Mouse (Mus musculus) R1 (cell line): Measurements from ENCODE around the gene Jmjd6.
"Not testable (repeated sequence)": the region's sequence is repeated elsewhere in the genome, so short reads cannot be mapped to it uniquely, and the experiment has no call there.

Source experiments
- DNase-seq: peaks from one replicate; pipeline ENCODE4 v3.0.0-alpha.2; 2018; ENCODE audit warnings: low read depth, low spot score

Jmjd6 gene

DNA sequence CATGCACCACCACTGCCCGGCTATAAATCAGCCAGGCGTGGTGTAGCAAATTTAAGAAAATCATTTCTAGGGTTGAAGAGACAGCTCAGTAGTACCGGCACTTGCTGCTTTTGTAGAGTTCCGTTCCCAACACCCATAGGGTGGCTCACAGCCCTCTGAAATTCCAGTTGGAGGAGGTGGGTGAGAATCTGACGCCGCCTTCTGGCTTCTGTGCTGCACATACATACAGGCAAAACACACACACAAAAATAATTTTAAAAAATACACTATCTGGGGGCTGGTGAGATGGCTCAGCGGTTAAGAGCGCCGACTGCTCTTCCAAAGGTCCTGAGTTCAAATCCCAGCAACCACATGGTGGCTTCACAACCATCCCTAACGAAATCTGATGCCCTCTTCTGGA lies 19.4 kb downstream of the Jmjd6 start:
- DNase-seq: not testable (repeated sequence)

DNA sequence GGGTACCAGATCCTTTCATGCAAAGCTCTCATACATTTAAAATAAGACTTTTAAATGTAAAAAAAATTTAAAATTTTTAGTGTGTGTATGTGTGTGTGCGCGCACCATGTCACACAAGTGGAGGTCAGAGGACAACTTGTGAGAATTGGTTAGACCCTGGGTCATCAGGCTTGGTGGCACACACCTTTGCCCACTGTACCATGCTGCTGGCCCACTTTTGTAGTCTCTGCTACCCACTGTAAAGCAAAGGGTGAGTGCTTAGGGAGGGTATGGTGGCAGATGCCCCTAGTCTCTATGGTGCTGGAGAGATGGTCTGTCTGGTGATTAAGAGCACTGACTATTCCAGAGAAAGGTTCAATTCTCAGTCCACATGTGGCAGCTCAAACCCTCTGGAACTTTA lies 20.0 kb downstream of the Jmjd6 start:
- no peak for DNase-seq

DNA sequence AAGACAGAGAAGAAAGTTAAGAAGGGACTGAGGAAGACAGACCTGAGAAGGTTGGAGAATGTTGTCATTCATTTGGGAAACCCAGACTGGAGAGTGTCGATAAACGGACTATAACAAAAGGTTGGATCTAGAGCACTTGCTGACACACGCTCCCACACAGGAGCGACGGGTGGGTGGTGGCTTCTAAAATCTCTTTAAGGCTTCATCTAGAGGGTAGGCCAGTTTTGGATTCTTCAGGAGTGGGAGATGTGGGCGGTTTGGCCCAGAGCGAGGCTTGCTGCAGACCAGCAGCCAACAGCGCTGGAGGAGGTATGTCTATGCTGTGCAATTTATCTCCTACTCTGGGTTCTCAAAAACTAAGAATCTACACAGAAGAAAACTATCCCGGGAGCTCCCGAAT lies 20.6 kb downstream of the Jmjd6 start:
- DNase-seq: no peak

DNA sequence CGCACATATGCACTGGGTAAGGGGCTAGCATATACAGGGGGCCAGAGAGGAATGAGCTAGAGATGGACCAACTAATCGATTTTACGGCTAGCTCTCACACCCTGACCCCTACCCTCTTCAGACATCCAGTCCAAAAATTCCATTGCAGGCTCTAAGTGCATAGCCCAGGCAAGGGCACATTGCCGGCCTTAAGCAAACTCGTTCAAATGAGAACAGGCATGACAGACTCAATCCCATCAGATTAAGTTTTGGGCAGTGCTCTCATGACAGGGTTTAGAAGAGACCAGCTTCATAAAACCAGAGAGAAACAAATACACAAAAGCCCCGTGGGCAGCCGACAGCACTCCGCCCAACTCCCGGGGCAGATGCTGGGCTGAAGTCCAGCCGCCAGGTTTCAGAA lies 21.0 kb downstream of the Jmjd6 start:
- DNase-seq: no peak

DNA sequence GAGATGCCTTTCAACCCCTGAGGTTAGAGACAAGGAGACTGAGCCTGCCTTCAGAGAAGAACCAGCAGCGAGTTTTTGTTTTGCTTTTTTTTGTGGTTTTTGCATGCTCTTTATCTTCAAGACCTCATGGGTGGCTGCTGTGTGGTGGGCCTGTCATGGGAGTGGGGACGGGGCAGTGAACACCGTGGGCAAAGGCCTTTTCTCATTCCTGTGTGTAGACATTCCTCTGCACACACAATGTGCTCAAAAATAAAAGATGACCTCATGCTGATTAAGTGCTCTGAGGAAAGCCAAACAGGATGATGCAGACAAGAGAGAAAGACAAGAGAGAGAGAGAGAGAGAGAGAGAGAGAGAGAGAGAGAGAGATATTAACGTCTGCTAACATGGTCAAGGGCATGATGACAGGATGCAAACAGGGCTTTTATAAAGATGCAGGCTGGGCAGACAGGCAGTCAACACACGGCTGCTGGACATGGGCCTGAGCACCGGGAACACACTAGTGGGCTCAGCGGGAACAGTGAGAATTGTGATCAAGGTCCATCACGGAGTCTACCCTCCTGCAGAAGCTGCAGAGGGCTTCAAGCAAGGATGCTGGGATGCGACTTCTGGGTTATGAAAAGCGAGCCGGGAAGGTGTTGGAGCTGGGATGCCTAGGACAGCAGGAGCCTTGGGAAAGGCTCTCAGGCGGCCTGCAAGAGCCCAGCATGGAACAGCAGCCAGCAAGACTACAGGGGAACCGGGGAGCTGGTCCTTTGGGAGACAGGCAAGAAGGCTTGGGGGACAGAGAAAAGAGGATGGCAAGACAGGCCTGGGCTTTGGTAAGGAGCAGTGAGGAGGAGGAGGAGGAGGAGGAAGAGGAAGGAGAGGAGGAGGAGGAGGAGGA lies 21.9 kb downstream of the Jmjd6 start:
- DNase-seq: no peak

DNA sequence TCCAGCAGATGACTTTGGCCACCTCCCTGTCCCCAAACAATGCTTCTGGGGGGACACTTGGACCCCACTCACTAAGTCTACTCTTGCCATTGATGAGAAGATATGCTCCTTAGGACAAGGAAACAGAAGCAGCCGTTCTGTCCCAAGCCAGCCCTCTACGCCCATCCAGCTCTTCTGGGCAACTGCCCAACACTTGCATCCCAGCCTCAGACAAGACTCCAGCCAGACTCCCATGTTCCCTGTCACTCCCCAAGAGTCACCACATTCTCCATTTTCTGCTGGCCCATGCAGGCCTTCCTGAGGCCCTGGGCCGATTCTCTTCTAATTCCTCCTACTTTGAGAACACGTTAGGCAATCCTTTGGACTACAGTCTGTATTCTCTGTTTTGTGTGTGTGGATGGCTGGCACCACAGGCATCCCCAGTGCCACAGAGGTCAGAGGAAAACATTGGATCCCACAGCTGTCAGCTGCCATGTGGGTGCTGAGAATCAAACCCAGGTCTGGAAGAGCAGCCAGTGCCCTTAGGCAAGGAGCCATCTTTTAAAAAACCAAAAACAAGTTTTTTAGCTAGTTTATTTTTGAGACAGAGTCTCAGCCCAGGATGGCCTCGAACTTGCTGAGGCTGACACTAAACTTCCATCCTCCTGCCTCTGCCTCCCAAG lies 23.2 kb downstream of the Jmjd6 start:
- no peak for DNase-seq

DNA sequence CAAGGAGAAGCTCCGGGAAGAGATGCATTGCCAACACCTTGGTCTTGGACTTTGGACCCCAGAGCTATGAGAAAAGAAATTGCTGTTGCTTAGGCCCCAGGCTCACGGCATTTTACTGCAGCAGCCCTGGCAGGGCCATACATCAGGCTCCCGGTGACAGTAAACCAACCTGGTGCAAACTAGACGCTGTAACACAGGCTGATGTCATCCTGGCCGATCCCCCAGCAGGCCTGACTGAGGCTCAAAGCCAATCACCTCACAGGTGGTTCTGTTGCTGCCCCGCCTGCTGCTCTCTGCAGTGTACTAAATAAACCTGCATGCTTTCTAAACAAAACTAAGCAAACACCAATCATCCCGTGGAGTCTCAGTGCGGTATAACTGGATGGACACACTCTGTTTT lies 24.5 kb downstream of the Jmjd6 start:
- no peak for DNase-seq

DNA sequence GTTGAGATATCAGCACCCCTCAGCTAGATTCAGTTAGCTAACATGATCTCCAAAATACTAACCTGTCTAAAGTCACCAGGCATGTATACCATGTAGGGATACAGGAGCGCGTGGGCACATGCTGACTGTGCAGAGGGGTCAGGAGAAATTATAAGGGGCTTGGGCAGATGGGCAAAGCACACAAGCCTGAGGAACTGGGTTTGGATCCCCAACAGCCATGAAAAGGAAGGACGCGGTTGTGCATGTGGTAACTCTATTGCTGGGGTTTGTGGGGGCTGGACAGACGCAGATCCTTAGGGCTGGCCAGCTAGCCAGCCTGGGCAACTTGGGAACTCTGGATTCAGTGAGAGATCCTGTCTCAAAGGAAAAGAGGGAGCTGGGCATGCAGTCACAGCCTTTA lies 25.7 kb downstream of the Jmjd6 start:
- DNase-seq: no peak

DNA sequence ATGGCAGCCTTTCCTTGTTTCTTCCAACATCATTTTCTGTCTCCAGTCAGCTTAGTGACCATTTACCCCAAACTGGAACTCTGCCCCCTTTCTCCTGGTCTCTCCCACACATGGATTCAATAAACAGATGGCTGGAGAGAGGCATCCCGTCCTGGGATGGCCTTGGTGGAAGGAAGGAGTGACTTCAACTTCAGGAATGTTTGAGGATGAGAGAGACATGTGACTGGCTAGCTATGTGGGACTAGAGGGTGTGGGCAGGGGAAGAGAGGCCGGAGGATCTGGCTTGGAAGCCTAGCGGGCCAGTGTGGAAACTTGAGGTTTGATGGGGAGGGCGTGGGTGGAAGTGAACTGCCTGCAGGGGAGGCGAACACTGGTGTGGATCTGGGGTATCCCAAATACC lies 26.5 kb downstream of the Jmjd6 start:
- no peak for DNase-seq

DNA sequence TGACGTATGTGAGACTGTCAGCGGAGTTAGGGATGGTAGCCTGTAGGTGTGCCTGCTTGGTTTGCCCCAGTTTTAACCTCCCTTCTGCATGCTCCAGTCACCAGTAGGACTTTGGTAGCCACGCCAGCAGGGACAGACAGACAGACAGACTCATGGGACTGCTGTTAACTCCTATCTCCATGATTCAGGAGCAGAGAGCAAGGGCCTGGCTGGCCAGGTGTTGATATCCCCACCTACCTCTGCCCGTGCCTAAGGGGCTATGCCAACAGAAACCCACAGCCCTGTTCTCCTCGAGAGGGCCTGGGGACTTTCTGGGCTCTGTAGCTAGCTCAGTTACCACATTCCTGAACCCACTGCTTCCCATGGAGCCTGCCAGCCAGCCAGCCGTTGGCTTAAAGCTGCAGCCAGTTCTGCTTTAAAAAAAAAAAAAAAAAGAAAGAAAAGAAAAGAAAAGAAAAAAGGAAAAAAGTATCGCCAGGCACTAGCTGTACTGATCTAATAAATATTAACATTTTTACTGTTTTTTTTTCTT lies 28.3 kb downstream of the Jmjd6 start:
- DNase-seq: no peak

DNA sequence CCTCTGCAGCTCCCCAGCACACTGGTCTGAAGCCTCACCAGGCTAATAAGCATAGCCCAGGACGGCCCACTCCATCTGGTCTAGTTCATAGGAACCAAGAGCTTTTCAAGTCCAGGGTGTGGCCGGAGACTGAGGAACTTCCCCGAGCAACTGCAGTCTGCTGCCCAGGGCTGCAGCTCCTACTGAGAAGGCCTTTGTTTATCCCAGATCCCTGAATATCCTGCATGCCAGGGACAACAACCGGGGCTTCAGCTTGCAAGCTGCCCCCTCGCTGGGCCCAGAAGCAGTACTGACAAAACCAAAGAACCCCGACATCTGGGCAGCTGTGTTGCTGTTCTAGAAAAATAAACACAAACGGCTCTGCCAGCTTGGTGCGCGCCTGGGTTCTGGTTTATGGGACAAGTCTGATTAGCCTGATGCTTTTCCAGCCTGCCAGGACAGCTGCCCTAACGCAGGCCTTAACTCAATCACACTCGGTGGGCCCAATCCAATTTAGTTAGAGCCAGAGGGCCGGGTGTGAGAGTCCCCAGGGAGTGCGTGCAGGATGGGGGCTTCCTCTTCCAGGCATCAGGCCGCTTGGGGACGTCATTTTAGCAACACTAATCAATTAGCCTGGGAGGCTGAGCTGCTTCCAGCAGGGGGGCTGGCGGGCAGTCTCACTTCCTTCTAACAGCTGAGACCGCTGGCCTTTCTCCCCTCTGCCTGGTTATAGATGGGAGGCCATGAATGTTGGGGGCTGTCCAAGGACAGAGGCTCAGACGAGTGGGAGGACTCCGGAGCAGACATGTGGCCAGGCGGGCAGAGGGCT lies 29.0 kb downstream of the Jmjd6 start:
- DNase-seq: no peak

DNA sequence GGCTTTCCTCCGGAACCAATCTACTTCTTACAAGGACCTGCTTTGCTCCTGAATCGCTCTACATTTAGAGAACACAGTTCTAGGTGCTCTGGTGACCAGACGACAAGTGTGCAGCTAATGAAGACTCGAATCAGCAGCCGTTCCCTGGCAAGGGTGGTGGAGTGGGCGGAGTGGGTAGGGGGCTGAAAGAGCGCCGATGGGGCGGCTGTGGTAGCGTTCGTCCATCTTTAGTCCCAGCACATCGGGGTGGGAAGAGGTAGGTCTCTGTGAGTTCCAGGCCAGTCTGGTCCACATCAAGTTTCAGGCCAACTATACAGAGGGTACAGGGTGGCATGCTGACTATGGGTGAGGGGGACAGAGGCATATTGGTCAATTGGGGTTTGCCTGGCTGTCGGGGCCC lies 29.6 kb downstream of the Jmjd6 start:
- no peak for DNase-seq

DNA sequence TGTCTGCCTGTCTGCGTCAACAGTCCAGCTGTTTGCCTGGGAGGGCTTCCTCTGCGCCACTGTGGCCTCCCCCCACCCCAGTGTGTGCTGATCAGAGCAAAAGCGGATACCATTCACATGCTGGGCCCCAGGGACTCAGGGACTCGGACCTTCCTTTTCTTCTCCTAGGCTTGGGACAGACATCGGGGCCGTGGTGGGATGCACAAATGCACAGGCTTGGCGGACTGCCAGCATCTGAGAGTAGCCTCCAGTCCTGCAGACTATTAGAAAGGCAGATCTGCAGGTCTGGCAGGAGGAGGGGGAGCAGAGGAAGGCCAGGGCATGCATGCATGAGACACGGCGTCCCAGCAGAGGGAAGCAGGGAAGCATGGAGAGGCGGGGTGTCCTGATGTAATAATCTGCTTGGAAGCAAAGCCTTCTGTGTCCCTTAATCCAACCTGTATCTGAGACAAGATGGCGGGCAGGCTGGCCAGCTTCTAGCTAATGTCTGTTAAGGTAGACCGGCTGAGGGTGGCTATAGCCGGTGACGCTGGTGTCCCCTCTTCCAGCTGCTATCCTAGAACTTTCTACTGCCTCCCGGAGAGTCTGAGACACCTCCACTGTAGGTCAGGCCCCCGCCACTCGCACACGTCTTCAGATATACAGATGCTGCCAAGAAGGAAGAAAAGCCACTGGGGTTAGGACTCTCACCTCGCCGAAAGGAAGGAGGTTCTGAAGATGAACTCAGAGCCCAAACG lies 30.3 kb downstream of the Jmjd6 start:
- no peak for DNase-seq

DNA sequence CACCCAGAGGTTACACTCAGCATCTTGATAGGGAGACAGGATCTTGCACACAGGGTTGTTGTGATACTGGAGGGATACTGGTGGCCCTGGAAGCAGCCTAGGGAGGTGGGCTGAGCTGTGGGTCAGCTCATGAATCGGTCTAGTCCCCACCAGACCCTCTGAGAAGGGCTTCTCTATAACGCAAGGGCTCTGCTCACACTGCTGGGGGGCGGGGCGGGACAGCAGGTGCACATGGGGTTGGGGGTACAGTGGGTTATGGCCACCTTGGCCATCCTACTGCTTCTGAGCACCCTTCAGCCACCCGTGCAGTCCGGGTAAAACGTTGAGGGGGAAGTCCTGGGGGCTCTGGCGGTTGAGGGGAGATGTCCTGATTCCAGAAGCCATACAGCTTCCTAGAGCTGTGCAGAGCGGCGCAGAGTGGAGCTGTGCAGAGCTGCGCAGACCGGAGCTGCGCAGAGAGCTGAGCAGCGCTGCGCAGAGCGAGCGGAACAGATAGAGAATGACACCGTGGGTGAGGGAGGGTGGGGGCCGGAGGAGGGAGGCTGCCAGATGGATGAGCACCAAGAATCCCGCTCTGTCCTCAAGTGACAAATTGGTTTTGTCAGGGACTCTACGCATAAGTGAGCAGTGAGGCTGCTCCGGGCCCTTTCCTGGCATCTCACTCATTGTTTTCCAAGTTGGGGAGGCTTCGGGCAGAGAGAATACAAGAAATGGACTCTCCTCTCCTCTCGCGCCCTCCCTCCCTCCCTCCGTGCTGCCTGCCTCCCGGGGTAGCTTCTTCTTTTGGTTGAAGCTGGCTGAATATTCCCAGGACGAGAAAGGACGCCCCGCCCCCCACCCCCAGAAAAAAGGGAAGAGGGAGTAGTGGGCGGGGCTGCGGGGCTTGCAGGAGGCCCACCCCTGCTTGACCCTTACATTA lies 32.0 kb downstream of the Jmjd6 start:
- peak; percentile 77 for DNase-seq

DNA sequence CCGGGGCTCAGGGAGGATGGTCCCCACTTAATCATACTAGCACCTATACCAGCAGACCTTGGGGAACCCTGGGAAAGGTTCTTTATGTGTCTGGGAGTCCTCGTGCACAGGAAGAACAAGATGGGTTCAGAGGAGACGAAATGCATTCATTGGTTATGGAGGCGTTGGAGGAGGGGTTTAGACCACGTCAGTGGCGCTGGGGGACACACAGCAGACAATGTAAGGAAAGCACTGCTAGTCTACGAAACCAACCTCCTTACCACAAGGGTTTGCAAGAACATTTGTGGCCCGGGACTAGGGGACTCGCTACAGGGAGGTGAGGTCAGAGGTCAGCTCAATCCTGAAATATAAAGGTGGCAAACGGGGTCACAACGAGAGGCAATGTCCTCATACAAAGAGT lies 32.7 kb downstream of the Jmjd6 start:
- no peak for DNase-seq

DNA sequence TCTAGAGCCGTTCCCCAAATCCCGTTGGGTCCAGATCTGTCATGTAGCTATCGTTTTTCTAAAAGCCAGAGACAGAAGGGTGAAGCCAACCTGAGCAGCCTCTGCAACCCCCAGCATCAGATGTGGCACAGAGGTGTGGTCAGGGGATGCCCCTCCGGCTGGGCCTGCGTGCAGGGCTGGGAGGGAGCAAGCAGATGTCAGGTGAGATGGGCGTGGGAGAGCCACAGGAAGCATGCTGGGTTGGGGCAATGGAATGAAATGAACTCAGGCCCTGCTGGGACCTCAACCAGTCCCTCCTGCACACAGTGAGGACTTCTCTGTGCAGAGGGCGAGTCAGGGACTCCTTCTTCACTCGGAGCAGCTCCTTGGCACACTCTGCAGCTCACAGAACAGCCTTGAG lies 33.7 kb downstream of the Jmjd6 start:
- no peak for DNase-seq

DNA sequence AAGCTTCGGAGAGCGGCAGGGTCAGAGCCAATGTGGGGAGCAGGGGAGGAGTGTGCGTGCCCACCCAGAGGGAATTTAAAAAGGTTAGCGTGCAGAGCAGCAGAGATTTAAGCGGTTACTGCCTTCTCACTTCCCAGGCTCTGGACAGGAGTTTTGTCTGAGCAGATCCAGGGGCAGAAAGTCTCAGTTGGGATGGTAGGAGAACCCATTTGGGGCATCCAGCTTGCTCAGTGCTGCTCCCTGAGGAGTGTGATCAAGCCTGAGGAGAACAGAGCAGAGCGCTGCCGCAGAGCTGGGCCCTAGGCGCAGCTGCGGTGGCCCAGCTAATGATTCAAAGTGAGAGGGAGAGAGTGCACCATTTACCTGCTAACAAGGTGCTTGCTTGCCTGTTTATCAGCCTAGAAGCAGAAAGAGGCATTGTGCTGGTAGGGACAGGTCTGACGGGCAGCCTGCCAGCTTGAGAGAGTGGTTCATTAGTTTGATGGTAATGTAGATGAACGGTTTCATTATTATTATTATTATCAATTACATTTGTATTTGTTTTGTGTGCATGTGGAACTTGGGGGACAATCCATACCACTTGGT lies 34.3 kb downstream of the Jmjd6 start:
- no peak for DNase-seq

DNA sequence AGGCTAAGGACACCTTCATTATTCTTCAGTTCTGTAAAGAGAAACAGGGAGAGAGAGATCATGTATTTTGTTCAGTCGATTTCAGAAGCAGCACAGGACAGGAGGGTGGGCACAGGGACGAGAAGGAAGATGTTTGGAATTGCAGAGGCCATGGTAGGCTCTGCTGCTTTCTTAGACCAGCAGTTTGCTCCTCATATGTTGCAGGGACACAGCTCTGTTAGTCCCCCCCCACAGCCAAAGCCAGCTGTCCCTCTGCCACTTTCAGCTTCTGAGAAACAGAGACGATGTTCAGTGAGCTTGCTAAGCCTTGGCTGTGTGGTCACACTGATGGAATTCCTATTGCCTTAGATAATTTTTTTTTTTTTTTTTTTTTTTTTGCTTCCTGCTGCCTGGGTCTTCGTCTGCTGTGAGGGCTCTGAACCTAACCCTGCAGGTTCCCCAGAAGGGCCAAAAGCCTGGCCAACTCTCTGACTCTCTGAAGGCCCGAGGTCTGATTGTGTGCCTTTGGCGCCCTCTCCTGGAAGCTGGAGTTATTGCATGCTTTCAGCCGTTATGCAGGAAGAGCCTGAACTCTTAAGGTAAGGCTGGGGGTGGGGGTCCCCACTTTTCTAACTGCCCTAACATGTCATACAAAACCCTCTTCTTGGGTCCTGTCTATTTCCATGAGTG lies 35.2 kb downstream of the Jmjd6 start:
- DNase-seq: peak; percentile 73

DNA sequence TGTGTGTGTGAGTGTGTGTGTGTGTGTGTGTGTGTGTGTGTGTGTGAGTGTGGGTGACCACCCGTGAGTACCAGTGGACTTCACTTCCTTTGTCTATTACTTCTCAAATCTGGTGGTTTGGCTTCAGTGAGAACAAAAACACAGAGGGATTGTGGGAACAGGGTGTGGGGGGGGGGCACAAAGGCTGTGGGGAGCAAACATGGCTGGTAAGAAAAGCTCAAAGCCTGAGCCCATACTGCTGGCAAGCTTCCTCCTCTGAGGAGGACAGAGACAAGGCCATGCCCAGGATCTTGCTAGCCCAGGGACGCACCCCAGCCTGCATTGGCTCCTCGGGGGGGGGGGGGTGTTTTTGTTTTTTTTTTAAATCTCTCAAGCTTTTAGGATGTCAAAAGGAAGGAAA lies 35.7 kb downstream of the Jmjd6 start:
- no peak for DNase-seq
